Comparison of ENCODE assay signal across 11 mouse cellular contexts in genomic region chr2:132989778-132990564, GRCm38 (mm10). TPM values are rescaled to one million over a fixed set of nuclear protein-coding genes. Genes with fewer than 3 reads are reported as not detected.
DNase-seq lines count a peak whose midpoint lies in the region; ATAC-seq and TF ChIP-seq lines count a peak whose summit lies in the region.
"Had no signal": no experiment of that assay in that cellular context is flagged by ENCODE, and none has a peak within 500 bp of the region (broad histone marks: within the 10 kb centered on the region; RNA-seq: fewer than 3 reads in every experiment).

No protein-coding gene starts in this region.

- H3K36me3 ChIP-seq in stomach, postnatal 0 days (ENCODE audit: control insufficient read depth, insufficient read depth, low read length) = no peaks in the 10 kb centered on the region
- H3K36me3 ChIP-seq: embryonic facial prominence, embryonic 12.5 days had no signal

- H3K4me2 ChIP-seq in stomach, postnatal 0 days (replicated peaks; ENCODE audit: low read depth) = peak overlapping the region; percentile 28; the same call in 1 of the 2 replicates
- H3K4me2 ChIP-seq: embryonic facial prominence, embryonic 12.5 days had no signal

- H3K4me1 ChIP-seq in stomach, postnatal 0 days (replicated peaks; ENCODE audit: control insufficient read depth, insufficient read depth) = no peaks in the 10 kb centered on the region

- peak overlapping the region; percentile 5; the same call in 1 of the 2 replicates for H3K9ac ChIP-seq in stomach, postnatal 0 days (ENCODE audit: low read length)
- H3K9ac ChIP-seq: embryonic facial prominence, embryonic 12.5 days had no signal

- no peaks in the 10 kb centered on the region for H3K27me3 ChIP-seq in stomach, postnatal 0 days (ENCODE audit: control insufficient read depth, insufficient read depth, low read length)
- H3K27me3 ChIP-seq: embryonic facial prominence, embryonic 12.5 days; Patski had no signal

- ATAC-seq in stomach, postnatal 0 days (ENCODE audit: low FRiP score, low TSS enrichment) = peak; percentile 91
- ATAC-seq: Patski had no signal

- no peaks in the 10 kb centered on the region for H3K9me3 ChIP-seq in stomach, postnatal 0 days (ENCODE audit: control insufficient read depth, low read length)
- H3K9me3 ChIP-seq: embryonic facial prominence, embryonic 12.5 days had no signal

- peak overlapping the region; percentile 46; the same call in 1 of the 2 replicates for H3K27ac ChIP-seq in stomach, postnatal 0 days (replicated peaks)
- H3K27ac ChIP-seq: embryonic facial prominence, embryonic 12.5 days had no signal

- peak; percentile 36 to 47 for DNase-seq in cerebellum, postnatal 10 days
- DNase-seq in cerebellum, adult 9-10 months = no peak
- DNase-seq in retina, postnatal 1 day = peak; percentile 48
- no peak for DNase-seq in retina, embryonic 14.5 days (ENCODE audit: low spot score)
- DNase-seq in heart, postnatal 4 days = peak; percentile 45
- DNase-seq in stomach, postnatal 0 days (ENCODE audit: low spot score) = peak; percentile 66
- no peak for DNase-seq in layer of hippocampus, postnatal 14 days (ENCODE audit: low spot score in 2 of 2)
- no peak for DNase-seq in right cerebral cortex, postnatal 25 days

- TF ChIP-seq CTCF in stomach, postnatal 0 days (IDR thresholded peaks at IDR 0.05; ENCODE audit: low read depth) = no peak

- 16% methylated on average over 11 of the region's 11 CpGs for WGBS in stomach, postnatal 0 days

- no peak overlapping the region for H3K4me3 ChIP-seq in stomach, postnatal 0 days (ENCODE audit: low read depth, low read length)
- H3K4me3 ChIP-seq: embryonic facial prominence, embryonic 12.5 days had no signal

- no peak for TF ChIP-seq EP300 in stomach, postnatal 0 days (optimal IDR thresholded peaks at IDR 0.05)

RNA-seq across cellular contexts. Expression of gene Fermt1, which starts 44.3 kb away (rescaled TPM):
- total RNA-seq in heart, postnatal 4 days (2021) = not detected
- polyA plus RNA-seq in stomach, postnatal 0 days (2015; fragmentation: Nextera tagmentation; extraction: Ambion mirVana) = 56.4 and 62.8 TPM in 2 replicates
- total RNA-seq in layer of hippocampus, postnatal 14 days (2021) = under 1 TPM; 0.19 to 0.76 TPM
- total RNA-seq: gastrocnemius, postnatal 4 days had no signal

Comparison
In these comparisons a context has a peak if more than half of its experiments do, and no peak if none do; other contexts are left out.
1. DNase-seq: peak in cerebellum, postnatal 10 days (2 of 2), retina, postnatal 1 day (single experiment), heart, postnatal 4 days (single experiment) and stomach, postnatal 0 days (single experiment); none in cerebellum, adult 9-10 months (single experiment), retina, embryonic 14.5 days (single experiment), layer of hippocampus, postnatal 14 days (0 of 2) and right cerebral cortex, postnatal 25 days (single experiment).